Mouse (Mus musculus) liver, postnatal 0 days (tissue): ENCODE results near the gene Ccdc58.
"Not testable (repeated sequence)": the region's sequence is repeated elsewhere in the genome, so short reads cannot be mapped to it uniquely, and the experiment has no call there.

Source experiments
- CTCF ChIP-seq: sonication (generic); IDR thresholded peaks from 2 replicates; pipeline ENCODE4 v1.5.1; 2016; ENCODE audit warnings: antibody characterized with exemption, low read depth
- EP300 ChIP-seq: IDR thresholded peaks from 2 replicates; pipeline ENCODE4 v1.6.1; 2016; ENCODE audit warnings: antibody characterized with exemption, low read depth, mild to moderate bottlenecking

DNA sequence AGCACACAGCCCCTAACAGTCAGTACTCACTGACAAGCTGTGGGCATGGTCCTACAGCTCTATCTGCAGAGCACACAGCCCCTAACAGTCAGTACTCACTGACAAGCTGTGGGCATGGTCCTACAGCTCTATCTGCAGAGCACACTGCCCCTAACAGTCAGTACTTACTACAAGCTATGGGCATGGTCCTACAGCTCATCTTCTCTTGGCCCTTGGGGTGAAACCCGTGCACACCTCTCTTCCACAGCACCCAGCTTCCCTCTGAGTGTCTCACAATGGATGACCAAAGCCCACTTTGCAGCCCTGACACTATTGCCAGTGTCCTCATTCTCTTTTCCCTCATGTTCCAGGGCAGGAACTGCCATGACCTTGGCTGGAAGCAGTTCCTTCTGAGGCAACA, 9.0 kb upstream of the Ccdc58 start:
- not testable (repeated sequence) for TF ChIP-seq CTCF, EP300
